Mouse (Mus musculus) left cerebral cortex, adult 8-10 months (tissue): ENCODE results near the gene Gm28048. TPM values are rescaled to one million over a fixed set of nuclear protein-coding genes. Genes with fewer than 3 reads are reported as not detected.

Source experiments
- DNase-seq, 2 experiments: peaks; one replicate each; pipeline ENCODE4 v3.0.0; 2022; ENCODE audit warnings: low spot score in 2 of 2
- total RNA-seq, 4 experiments: library from RNA; stranded (reverse); gene quantifications; 2 replicates each; pipeline ENCODE4 v1.2.4; 2022

Gm28048 gene
- total RNA-seq, 4 experiments from 2014 or later, result 11.1 to 24.0 (median 16.0) TPM

DNA sequence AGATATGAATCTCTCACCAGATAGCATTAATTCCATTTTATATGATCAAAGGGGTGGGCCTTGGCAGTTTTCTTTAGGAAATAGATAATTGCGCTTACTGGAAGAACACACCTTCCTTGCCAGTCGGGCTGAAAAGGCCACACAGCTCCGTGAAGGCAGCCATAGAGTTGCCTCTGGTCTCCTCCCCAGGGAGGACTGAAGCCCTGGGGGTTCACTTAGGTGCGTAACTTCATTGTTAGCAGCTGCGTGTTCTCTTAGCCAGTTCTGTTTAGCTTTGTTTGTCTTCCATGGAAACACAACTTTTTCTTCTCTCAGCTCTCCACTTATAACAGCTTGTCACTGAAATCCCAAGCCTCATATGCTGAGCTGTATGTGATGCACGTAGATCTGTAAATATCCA is 89.4 kb downstream of the Gm28048 start:
- DNase-seq, result no peak

DNA sequence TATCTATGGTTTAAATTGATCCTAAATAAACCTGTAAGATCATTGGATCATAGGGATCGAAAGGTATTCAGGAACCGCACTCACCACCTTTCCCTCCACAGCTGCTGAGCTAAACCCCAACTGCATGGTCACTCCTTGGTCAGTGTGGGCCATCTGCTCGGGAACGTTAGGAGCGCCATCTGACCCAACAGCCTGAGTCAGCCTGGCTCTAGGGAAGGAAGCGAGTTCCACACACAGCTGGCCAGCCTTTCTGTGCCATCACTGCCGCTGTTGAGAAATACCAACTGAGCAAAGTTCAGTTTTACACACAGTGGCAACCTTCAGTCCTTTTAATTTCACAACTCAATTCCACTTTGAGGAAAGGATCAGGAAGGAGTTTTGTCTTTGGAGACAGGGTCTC is 90.0 kb downstream of the Gm28048 start:
- DNase-seq, result no peak

DNA sequence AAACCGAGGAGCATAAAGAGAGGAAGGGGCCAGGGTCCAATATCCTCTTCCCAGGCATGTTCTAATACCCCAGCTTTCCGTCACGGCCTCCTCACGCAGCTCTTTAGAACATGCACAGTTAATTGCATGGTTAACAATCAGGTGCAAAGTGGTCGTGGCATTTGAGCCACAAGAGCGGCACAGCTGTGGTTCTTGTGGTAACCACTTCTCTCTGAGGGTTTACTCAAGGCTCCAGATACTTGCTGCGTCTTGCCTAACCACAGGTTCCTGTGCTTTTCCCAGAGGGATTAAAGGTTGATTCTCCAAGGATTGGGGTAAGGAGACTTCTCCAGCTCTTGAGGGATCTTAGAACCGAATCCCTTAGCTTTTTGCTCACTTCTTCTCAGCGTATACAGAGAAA is 90.6 kb downstream of the Gm28048 start:
- DNase-seq, result no peak

DNA sequence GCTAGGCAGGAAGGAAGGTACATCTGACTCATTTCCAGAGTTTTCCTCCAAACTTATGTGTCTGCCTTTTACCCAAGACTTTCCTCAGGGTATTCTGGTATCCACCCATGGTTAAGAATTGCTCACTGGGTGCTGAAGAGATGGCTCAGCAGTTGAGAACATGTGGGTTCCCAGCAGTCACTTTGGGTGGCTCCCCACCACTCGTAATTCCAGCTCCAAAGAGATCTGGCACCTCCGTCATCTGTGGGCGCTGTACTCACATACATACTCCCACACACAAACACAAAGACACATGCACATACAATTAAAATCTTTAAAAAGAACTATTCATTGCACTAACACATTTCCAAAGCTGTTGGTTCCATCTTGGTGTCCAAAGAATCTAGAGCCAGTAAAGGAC is 92.7 kb downstream of the Gm28048 start:
- peak in 1 of 2 experiments; percentile 72 for DNase-seq

DNA sequence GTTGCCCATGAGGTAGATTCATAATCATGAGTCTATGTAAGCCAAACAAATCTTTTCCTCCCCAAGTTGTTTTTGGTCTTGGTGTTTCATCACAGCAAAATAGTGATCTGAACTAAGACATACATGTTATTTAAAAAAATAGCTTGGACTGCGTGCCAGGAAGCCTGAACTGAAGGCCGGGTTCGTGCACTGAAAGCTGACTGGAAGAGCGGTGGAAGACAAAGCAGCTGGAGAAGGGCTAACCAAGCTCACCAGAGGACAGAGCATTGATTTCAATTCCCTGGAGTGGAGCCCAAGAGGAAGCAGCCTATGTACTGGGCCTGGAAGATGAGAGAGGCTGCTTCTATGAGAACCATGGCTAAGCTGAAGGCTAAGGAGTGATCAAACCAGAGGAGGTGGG is 94.9 kb downstream of the Gm28048 start:
- no peak for DNase-seq

DNA sequence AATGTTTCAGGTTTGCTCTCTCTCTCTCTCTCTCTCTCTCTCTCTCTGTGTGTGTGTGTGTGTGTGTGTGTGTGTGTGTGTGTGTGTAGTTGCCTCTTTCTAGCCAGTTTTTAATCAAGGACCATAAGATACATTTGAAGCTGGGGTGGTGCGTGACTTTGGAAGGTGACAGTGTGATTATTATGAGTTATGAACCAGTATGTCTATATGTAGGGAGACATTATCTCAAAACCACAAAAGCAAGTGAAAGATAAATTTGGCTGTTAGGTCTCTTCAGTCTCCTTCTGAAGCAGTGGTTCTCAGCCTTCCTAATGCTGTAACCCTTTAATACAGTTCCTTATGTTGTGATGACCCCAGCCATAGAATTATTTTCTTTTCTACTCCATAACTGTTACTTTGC is 96.5 kb downstream of the Gm28048 start:
- DNase-seq, result no peak

DNA sequence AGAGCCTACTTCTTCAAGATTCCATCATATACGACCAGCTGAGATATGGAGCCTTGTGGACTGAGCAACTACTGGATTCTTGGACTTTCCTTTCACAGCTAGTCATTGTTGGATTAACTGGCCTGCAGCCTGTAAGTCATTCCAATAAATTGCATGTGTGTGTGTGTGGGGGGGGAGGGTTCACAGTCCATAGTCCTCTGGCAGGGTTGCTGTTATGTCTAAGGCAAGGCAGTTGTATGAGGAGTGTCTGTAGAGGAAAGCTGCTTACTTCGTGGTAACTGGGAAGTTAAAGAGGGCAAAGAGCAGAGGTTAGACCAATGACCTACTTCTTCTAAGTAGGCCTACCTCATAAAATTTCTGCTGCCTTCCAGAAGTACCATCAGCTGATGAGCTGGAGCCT is 98.2 kb downstream of the Gm28048 start:
- no peak for DNase-seq

DNA sequence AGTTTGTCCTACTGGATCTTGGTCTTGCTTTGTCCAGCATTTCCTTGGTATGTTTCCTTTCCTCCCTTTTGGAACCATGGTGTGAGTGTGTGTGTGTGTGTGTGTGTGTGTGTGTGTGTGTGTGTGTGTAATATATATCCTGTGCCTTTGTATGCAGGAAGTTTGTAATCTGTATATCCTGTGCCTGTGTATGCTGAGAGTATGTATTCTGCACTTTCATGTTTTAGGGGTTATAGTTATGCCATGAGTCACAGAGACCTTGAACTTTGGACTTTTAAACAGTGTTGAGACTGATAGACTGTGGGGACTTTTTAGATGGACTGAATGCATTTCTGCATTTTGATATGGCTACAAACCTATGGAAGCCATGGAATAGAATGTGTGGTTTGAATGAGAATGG is 99.0 kb downstream of the Gm28048 start:
- DNase-seq, result no peak

DNA sequence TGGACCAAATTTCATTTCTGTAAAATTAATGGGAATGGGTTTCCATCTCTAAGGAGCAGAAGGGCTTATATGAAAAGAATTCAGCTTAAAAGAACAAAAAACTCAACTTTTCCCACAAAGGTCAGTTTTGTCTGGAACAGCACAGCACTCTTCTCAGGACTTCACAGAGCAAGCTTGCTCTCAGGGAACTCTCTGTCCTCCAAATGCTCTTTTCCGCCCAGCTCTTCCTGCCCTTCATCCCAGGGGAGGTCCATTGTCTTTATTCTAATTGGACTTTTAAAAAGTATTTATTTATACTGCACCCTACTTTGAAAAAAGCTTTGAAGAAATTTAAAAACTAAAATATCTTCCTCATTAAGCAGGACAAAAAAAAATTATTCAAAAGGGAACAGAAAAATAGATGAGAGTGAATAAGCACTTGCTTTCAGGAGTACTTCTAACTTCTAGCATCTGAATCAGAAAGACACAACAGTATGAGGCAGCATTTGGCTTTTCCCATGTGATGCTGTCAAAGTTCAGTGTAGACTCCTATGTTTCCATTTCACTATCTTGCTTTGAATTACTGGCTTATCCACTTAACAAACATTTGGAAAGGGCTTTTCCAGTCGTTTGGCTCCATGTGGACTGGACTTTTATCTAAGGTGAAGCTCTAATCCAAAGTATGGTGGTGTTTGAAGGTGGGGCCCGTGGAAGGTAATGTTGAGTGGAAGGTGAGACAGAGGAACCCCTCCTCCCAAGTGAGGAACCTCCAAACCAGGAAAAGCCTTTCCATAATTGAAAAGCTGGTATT is 101.3 kb downstream of the Gm28048 start:
- DNase-seq, result no peak

DNA sequence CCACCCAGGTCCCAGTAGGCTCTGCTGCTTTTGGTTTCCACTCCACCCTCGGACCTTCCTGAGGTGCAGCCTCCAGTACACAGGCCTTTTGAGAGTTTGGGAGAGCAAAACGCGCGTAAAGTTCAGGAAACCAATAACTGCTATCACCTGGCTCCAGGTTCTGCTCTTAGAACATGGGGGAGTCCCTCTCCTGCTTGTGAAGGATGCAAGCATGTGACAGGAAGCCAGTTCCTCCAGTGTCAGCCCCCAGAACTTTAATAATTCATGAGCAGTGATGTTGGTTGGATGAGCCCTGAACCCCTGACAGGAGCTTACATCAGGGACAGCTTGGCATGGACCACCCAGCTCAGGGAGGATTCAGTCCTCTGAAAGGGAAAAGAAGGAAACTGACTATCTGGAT is 102.2 kb downstream of the Gm28048 start:
- DNase-seq, result no peak

DNA sequence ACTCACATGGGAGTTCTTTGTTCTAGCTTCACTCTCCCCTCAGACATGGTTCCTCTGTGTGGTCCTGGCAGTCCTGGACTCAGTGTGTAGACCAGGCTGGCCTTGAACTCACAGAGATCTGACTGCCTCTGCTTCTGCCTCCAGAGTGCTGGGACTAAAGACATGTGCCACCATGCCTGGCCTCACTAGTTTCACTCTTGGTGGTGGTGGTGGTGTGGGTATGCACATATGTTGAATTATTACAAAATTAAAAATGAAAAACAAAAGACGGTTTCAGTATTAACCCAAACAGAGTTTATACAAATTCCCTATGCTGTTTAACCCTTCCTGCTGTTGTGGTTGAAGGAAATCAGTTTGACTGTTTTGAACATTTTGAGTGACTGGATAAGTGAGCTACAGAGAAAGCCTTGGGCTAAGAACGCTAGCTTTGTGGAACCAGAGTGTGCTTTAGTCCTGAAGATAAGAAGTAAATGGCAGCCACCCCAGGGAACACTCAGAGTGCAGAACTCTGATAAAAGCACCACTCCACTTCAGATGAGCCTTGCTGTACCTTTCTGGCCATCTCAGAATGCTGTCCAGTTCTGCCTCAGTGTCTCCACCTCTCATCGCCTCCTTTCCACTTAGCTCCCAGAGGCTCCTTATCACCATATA is 105.1 kb downstream of the Gm28048 start:
- DNase-seq, result no peak

DNA sequence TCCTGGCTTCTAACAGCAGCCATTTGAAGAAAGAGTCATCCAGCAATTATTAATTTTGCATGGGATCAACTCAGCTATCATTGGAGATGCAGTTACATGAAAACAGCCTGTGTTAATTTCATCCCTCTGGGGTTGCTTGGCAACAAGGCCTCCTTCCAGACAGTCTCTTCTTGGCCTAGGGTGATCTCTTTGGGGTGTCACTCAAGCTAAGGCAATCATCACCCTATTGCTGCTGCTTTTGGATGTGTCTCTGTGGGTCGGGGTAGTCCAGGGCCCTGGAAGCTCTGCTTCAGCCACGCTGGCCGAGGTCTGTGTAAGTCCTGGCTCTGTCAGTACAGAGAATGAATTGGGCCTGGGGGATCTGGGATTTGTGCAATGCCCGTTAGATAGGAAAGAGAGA is 106.6 kb downstream of the Gm28048 start:
- no peak for DNase-seq

DNA sequence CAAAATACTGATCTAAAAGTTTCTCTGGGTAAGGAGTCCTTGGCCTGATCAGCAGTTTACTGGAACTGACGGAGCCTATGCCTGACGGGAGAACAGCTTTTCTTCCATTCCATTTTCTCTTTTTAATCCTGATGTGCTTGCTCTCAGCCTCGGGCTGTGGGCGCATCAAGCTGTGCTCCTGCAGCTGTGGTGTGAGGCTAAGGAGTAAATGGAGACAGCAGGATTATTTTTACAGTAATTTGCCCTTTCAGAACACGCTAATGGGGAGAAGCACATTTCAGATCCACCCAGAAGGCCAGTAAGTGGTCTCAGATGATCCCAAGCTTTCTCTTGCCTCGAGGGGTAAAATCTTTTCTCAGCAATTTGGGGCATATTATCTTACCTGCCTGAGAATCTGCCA is 107.1 kb downstream of the Gm28048 start:
- DNase-seq, result no peak

DNA sequence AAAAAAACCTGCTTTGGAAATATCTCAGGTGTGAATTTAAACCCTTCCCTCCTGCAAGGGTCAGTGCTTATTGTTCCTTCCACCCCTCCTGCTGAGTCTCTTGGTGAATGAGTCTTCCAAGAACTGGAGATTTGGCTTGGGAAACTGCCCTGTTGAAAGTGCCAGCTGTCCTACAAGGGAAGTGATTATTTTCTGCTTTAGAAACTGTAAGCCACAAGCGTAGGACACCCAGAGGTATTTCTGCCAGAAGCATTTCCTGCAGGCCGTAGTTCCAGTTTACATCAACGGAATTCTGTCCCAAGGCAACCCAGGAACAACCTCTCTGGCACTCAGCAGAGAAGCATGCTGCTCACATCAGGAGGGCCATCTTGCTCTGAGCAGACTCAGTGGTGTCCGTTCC is 108.5 kb downstream of the Gm28048 start:
- no peak for DNase-seq

DNA sequence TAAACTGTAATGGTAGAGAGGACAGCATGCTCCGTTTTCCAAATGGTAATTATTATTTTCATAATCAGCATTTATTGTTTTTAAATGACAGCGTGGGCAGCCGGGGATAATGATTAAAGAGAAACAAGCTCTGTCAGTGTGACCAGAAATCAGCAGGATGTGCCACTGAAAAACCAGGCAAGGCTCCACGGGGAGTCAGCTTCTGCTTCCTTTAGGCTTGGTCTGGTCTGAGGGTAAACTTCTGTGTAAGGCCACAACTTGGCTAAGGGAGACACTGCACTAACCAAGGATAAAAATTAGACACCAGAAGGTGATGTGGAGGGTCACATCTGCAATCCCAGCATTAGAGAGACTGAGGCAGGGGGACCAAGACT is 109.6 kb downstream of the Gm28048 start:
- DNase-seq, result no peak

DNA sequence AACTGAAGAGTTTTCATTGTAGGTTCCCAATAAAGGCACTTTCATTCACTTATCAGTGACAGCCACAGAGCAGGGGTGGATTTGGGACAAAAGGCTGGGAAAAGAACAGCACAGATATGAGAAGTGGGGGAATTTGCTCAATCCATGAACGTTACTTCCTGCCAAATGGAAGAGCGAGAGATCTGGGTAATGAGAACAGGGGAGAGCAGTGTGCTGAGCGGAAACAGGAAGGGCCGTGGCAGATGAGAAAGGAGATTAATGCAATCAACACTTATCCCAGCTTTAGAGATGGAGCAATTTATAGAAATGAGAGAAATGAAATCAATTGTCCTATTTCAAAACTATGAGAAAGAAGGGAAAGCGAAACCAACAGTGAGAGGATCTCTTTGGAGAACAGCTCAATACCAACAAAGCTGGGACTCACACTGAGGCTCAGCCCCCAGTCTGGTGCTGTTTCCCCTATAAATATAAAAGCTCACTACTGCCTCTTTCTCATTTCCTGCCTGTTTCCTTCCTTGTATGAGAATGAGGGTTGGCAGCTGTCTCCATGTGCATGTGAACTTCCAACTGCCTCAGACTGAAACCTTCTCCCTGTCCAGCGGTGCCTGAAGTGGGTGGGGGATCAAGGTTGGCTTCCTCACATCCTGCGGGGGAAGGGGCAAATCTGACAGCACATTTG is 110.1 kb downstream of the Gm28048 start:
- no peak for DNase-seq

DNA sequence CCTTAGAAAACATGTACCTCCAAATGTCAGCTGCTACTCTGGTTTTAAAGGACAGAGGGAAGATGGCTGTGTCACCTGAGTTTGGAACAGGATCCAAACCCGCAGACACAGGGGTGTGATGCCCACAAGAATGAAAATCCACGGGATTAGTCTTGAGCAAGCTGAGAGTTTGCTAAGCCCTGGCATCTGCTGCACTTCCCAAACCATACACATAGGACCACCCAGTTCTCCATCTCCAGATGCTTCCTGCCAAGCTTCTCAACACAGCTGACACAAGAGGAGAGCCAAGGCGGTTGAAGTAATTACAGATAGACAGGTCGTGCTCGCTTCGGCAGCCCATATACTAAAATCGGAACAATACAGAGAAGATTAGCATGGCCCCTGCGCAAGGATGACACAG is 113.3 kb downstream of the Gm28048 start:
- DNase-seq, result no peak

DNA sequence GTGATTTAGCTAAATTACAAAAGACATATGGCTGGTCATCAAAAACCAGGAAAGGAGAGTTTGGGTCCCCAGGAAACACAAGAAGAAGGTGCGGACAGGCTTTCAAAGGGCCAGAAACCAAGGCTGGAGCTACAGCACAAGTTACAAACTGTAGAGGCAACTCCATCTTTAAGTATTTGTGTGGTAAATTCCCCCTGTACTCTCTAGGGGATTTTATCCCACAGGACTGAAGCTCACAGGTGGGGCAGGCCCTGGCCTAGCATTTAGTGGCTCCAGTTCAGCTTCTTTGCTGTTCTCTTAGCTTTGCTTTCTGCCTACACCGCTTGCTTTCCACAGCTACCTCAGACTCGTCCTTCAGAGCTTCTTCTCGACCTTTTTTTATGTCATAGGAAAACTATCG is 114.2 kb downstream of the Gm28048 start:
- DNase-seq, result no peak

DNA sequence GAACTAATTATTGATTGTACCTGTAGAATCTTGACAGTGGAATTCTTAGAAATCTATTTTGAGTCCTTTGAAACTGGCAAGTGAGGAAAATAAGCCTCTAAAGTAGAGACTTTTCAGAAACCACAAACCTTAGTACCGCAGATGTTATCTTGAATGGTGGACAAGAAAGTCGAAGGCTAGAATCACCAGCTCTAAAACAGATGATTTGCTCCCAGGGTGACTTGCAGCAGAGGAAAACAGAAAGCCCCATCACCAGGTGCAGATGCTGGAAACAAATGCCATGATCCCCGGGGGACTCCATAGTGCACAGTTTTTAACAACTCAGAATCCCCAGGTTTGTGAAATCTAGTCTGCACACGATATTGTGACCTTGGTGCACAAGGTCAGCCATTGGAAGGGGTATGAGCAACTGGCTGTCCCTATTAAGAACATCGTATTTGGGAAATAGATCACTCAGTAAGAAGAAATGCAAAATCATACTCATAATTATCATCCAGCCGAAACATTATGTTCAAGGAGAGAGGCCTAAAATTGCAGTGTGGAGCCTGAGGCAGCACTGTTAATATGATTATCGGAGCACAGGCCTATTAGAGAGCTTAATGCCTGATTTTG is 116.1 kb downstream of the Gm28048 start:
- DNase-seq, result no peak

DNA sequence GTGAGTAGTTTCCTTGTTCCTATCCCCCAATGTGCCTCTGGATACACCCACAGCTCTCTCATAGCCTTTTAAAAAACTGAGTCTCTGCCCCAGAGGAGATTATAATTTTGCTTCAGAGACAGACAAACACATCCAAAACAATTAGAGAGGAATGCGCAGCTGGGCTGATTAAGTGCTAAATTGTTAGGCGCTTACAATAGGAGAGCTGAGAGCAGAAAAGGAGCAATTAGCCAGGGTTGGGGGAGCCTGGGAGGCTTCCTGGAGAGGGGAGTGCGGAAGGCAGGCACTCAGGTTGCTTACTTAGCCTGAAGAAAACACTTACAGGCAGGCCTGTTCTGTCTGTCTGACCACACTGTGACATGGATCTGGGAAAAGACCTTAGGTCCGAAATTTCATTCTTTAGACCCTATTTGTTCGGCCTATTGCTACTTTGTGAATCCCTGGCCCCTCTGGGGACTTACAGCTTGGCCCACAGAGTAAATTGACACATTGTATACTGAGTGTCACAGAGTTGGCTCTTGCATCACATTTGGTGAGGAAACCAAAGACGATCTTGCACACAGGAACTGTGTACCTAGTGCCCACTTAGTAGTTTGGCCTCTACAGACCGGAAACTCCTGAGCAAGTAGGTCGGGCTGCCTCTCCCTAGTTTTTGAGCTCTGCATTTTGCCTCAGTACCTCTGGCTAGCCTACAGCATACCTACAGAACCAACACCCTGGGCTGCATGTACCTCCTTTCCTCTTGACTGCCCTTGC is 117.4 kb downstream of the Gm28048 start:
- no peak for DNase-seq

DNA sequence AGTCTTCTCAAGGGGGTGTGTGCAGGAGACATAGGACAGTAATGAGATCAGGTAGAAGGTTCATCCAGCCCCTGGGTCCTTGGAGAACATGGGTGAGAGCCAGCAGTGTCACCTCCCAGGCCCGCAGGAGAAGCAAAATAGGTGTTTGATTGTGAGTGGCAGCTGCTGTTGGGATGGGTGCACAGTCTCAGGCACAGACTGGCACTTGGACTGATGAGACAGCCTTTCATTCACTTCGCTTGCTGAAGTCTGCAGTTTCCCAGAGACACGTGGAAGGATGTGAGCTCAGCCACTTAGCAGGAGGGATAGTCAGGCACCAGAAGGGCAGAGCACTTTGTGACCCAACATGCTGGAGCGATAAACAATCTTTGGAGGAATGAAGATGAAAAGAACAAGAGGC is 118.3 kb downstream of the Gm28048 start:
- DNase-seq, result no peak

DNA sequence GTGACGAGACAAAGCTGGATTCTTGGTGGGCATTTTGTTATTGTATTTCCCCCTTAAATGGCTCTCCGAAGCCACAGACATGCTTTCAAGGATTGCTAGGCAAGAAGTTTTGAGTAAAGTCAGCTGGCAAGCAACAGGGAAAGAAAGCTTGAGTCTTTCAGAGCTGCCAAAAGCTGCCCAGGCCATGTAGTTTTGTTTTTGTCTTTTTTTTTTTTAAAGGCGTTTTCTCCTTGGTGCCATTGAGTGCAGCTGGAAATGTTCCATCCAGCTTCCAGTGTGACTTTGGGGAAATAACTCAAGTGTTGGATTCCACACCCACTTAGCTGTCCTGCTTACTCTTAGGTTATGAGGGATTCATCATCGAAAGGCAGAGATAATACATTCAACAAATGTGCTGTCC is 120.6 kb downstream of the Gm28048 start:
- no peak for DNase-seq
